Mouse (Mus musculus): ENCODE measurements around the gene Brd2.

GRCm38 (mm10) chr17:34078148-34078547, 44.3 kb downstream of the Brd2 start:
- no peak for TF ChIP-seq CTCF (IDR thresholded peaks at IDR 0.05; ENCODE audit: insufficient read depth, low read depth, low read length)
- TF ChIP-seq POLR2A (IDR thresholded peaks at IDR 0.05; ENCODE audit: insufficient read depth, low read depth, low read length), result no peak

All from olfactory bulb, adult 2 months (tissue).